Mouse (Mus musculus) stomach, embryonic 16.5 days (tissue): ENCODE data around the gene Hnrnpdl. TPM values are rescaled to one million over a fixed set of nuclear protein-coding genes. Genes with fewer than 3 reads are reported as not detected.

Experiments
- ATAC-seq: fragments of 200-750 bp; cut with Nextera tagmentation; 2 replicates; pipeline ENCODE4 v1.8.0; 2017; ENCODE audit warnings: moderate number of reproducible peaks, moderate TSS enrichment; ENCODE audit not compliant: insufficient read depth, low FRiP score
- H3K27ac ChIP-seq: fragments of 300-500 bp; sonication (generic); 2 replicates; pipeline ENCODE4 v1.5.1; 2014; ENCODE audit warnings: low read length
- H3K27me3 ChIP-seq: fragments of 300-500 bp; sonication (generic); 2 replicates; pipeline ENCODE4 v1.6.1; 2014; ENCODE audit warnings: low read length, control low read depth, mixed read lengths; ENCODE audit not compliant: control insufficient read depth, insufficient read depth
- H3K36me3 ChIP-seq: fragments of 300-500 bp; sonication (generic); 2 replicates; pipeline ENCODE4 v1.6.1; 2014; ENCODE audit warnings: low read length; ENCODE audit not compliant: control insufficient read depth, insufficient read depth
- H3K4me1 ChIP-seq: fragments of 300-500 bp; sonication (generic); 2 replicates; pipeline ENCODE4 v1.6.1; 2014; ENCODE audit warnings: low read length, control low read depth, mixed read lengths; ENCODE audit not compliant: control insufficient read depth, insufficient read depth
- H3K4me2 ChIP-seq: fragments of 300-500 bp; sonication (generic); 2 replicates; pipeline ENCODE4 v1.6.1; 2014; ENCODE audit warnings: low read depth, low read length, mixed read lengths
- H3K4me3 ChIP-seq: fragments of 300-500 bp; sonication (generic); replicated peaks from 2 replicates; pipeline ENCODE4 v1.5.1; 2014; ENCODE audit warnings: mild to moderate bottlenecking, low read length
- H3K9ac ChIP-seq: fragments of 300-500 bp; sonication (generic); 2 replicates; pipeline ENCODE4 v1.6.1; 2014; ENCODE audit warnings: low read length
- H3K9me3 ChIP-seq: fragments of 300-500 bp; sonication (generic); replicated peaks from 2 replicates; pipeline ENCODE4 v1.6.1; 2016; ENCODE audit warnings: low read length, control low read depth; ENCODE audit not compliant: control insufficient read depth
- WGBS: fragments of 180-500 bp; shearing (Covaris S2); extraction: QIAGEN DNeasy Blood & Tissue Kit; methylation state at CpG from one replicate; pipeline ENCODE4 v1.1.7; 2014; 5-methylcytosine and 5-hydroxymethylcytosine counted together
- polyA plus RNA-seq: library from polyadenylated mRNA; unstranded; fragments of >200 nt; fragmentation: Nextera tagmentation; extraction: Ambion mirVana; gene quantifications from 2 replicates; pipeline ENCODE4 v1.2.1, GENCODE M21; 2015

Hnrnpdl gene
- polyA plus RNA-seq, 1 experiment from 2014 or later, result 123 TPM

DNA sequence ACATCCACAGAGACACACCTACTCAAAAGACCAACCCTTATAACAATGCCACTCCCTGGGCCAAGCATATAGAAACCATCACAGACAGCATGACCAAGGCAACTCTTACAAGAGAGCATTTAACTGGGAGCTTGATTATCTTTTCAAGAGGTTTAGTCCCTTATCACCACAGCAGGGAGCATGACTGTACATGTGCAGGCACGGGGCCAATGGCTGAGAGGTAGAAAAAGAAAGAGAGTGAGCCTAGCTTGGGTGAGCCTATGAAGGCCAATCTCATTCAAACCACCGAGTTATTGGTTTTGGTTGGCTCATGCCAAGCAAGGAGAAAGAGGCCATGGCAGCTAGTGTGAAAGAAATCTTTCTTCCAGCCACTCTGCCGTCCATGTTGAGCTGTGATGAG lies 34.0 kb downstream of the Hnrnpdl start:
- H3K4me2 ChIP-seq, result peak overlapping the region; percentile 23; the same call in 1 of the 2 replicates
- H3K9ac ChIP-seq, result no peak overlapping the region
- peak overlapping the region; percentile 87 for H3K27ac ChIP-seq
- no peaks in the 10 kb centered on the region for H3K4me1 ChIP-seq
- no peak overlapping the region for H3K4me3 ChIP-seq
- 43% methylated on average over 3 of the region's 3 CpGs for WGBS
- H3K27me3 ChIP-seq, result no peaks in the 10 kb centered on the region
- no peaks in the 10 kb centered on the region for H3K36me3 ChIP-seq
- peak; percentile 63; the same call in 1 of the 2 replicates for ATAC-seq
- H3K9me3 ChIP-seq, result no peaks in the 10 kb centered on the region

DNA sequence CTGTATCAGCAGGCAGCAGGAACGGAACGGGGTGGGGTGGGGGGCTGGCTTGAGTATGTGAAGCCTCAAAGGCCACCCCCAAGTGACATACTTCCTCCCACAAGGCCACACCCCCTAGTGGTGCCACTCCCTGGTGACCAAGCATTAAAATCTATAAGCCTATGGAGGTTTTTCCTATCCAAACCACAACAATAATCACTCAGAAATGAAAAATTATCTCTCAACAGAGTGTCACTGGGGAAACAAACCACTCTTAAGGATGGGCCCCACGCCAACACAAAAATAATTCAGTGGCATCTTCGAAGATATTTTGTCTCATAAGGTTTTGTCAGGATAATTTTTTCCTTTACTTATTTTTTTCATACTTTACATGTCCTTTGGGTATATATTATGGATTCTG lies 35.6 kb downstream of the Hnrnpdl start:
- Histone ChIP-seq H3K27ac (no peak overlapping the region), H3K9me3 (no peaks in the 10 kb centered on the region), H3K9ac (no peak overlapping the region), H3K4me1 (no peaks in the 10 kb centered on the region), H3K27me3 (no peaks in the 10 kb centered on the region), H3K36me3 (no peaks in the 10 kb centered on the region), H3K4me3 (no peak overlapping the region), H3K4me2 (no peak overlapping the region)
- no peak for ATAC-seq
- WGBS, result 64% methylated on average over 4 of the region's 4 CpGs

DNA sequence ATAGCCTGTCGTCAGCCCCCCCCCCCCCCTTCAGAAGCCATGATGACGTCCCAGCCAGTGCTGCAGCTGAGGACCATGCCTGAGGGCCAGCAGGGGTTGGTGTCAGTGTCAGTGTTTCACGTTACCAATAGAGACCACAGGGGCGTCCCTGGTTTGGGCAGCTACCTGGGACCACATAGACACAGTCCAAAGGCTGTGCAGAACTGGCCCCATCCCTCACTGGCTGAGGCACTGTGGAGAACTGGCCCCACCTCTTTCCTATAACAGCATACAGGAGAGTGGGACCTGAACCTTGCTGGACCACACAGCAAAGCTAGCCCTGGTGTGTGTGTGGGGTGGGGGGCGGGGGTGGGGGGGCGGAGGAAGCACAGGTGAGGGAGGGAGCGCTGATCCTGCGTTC lies 39.0 kb downstream of the Hnrnpdl start:
- Histone ChIP-seq H3K4me2 (no peak overlapping the region), H3K9ac (no peak overlapping the region), H3K27ac (no peak overlapping the region), H3K9me3 (no peaks in the 10 kb centered on the region), H3K4me3 (no peak overlapping the region), H3K36me3 (no peaks in the 10 kb centered on the region), H3K27me3 (no peaks in the 10 kb centered on the region), H3K4me1 (no peaks in the 10 kb centered on the region)
- peak; percentile 21; the same call in 1 of the 2 replicates for ATAC-seq
- 54% methylated on average over 8 of the region's 8 CpGs for WGBS

DNA sequence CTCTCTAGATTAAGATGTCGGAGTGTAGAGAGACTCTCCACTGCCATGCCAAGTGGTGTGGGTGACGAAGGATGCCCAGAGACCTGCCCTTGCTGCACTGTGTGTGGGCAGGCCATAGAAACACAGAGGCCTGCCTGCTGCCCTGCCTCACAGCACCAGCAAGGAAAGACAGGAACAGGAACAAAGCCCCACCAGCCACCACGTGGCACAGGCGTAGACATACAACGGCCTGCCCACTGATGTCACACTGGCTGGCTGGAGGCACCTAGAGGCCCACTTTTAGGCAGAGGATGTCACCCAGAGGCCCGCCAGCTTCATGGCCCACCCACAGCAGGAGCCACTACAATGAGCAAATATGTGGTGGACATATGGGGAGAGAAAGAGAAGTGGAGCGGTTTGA lies 39.4 kb downstream of the Hnrnpdl start:
- H3K36me3 ChIP-seq, result no peaks in the 10 kb centered on the region
- H3K4me2 ChIP-seq, result no peak overlapping the region
- no peaks in the 10 kb centered on the region for H3K9me3 ChIP-seq
- no peak for ATAC-seq
- no peaks in the 10 kb centered on the region for H3K4me1 ChIP-seq
- 83% methylated on average over 7 of the region's 7 CpGs for WGBS
- H3K9ac ChIP-seq, result no peak overlapping the region
- H3K4me3 ChIP-seq, result no peak overlapping the region
- no peaks in the 10 kb centered on the region for H3K27me3 ChIP-seq
- H3K27ac ChIP-seq, result no peak overlapping the region

DNA sequence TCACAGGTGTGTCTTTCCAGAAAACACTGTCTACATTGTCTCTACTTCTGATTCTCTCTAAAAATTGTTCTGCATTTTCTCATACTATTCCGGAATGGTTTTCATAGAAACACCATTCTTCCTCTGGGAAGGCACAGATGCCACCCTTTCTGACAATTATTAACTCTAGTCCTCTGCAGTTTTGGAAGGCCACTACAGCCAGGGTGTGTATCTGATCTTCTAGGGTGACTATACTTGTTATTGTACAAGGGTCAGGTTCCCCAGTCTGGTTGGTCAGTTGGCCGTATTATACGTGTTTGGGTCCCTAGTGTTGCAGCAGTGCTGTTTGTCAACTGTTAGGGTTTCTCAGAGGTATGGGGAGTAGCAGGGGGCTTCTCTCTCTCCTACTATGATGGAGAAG lies 44.8 kb downstream of the Hnrnpdl start:
- no peaks in the 10 kb centered on the region for H3K27me3 ChIP-seq
- WGBS, result 85% methylated on average over 3 of the region's 3 CpGs
- H3K36me3 ChIP-seq, result no peaks in the 10 kb centered on the region
- H3K4me3 ChIP-seq, result no peak overlapping the region
- no peak overlapping the region for H3K9ac ChIP-seq
- no peaks in the 10 kb centered on the region for H3K9me3 ChIP-seq
- no peaks in the 10 kb centered on the region for H3K4me1 ChIP-seq
- H3K4me2 ChIP-seq, result no peak overlapping the region
- no peak overlapping the region for H3K27ac ChIP-seq
- no peak for ATAC-seq

DNA sequence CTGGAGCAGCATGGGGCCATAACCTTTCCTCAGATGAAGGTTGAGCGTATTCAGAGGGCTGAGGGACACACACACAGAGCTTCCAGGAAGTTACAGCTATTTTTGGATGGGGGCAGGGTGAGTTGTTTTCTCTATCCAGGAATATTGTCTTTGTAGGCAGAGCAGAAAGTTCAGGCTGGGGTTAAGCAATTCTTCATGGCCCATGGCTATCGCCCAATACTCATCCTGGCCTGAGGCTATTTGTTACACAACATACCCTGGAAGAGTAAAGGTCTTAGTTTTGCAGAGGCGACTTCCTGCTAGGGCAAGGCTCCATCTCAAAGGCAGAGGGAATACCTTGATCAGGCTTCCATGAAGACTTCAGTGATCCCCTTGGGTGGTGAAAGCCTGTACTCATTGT lies 45.3 kb downstream of the Hnrnpdl start:
- no peaks in the 10 kb centered on the region for H3K4me1 ChIP-seq
- no peak overlapping the region for H3K4me2 ChIP-seq
- no peak overlapping the region for H3K4me3 ChIP-seq
- WGBS, result 66% methylated on average over 3 of the region's 3 CpGs
- no peaks in the 10 kb centered on the region for H3K9me3 ChIP-seq
- no peak overlapping the region for H3K27ac ChIP-seq
- no peak for ATAC-seq
- no peaks in the 10 kb centered on the region for H3K27me3 ChIP-seq
- no peak overlapping the region for H3K9ac ChIP-seq
- H3K36me3 ChIP-seq, result no peaks in the 10 kb centered on the region

Other genes with a start within 250 kb of the Hnrnpdl start
- gene Vamp9, start 133.4 kb downstream of the Hnrnpdl start, polyA plus RNA-seq, result not detected in 2 replicates
- 34.4 and 39.1 TPM in 2 replicates for gene Hnrnpd, start 60.7 kb downstream of the Hnrnpdl start, polyA plus RNA-seq
- gene 4930524J08Rik, start 60.6 kb downstream of the Hnrnpdl start, polyA plus RNA-seq, result 0.69 and 1.4 TPM in 2 replicates
- gene Enoph1, start 321 bp upstream of the Hnrnpdl start, polyA plus RNA-seq, result 42.2 and 48.3 TPM in 2 replicates
- 4.7 and 6.0 TPM in 2 replicates for gene Tmem150c, start 120.1 kb upstream of the Hnrnpdl start, polyA plus RNA-seq